Mouse (Mus musculus) WW6 (cell line): Measurements from ENCODE around the gene Rcvrn.
A peak's percentile ranks its signal among the peaks of the same experiment; 100 is the strongest.

Experiments
- DNase-seq: peaks from one replicate; pipeline ENCODE4 v3.0.0-alpha.2; 2013; ENCODE audit warnings: low read depth, low spot score

Gene Rcvrn

DNA sequence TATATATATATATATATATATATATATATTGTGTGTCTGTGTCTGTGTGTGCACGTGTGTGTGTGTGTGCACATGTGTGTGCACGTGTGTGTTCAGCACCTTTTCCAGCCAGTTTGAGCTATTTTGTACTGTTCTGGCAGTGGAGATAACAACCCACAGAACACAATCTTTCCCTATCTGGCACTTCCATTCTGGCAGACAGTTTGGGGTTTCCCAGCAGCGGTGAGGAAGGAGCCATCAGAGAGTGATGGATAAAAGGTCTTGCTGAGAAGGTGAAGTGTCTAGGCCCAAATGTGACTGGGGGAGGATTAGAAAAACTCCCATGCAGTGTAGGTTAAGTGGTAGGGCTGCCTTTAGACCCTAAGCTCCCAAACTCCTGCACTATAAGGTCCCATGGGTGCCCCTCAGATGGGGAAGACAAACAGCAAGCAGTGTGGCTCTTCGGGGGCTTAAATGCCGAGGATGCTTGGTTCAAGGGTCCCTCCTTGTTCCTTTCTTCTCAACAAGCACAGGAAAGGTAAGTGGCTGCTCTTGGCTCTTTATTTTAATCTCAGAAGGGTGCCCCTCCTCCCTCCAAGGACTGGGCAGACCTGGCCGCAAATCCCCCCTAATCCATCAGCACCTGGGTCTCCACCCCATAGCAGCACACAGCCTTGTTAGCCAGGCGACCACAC lies at the start of gene Rcvrn:
Gene Rcvrn (plus strand): TSS at position 624 of the 674 bp plus-strand sequence.
- no peak for DNase-seq

- DNase-seq, result peak; percentile 42
Observed at GRCm38 (mm10) chr11:67647745-67648144, 47.4 kb upstream of the Rcvrn start.

- no peak for DNase-seq
Observed at GRCm38 (mm10) chr11:67648651-67649407, 46.3 kb upstream of the Rcvrn start.

- DNase-seq, result no peak
Observed at GRCm38 (mm10) chr11:67649971-67650707, 45.0 kb upstream of the Rcvrn start.

- no peak for DNase-seq
Observed at GRCm38 (mm10) chr11:67651731-67652130, 43.4 kb upstream of the Rcvrn start.

DNA sequence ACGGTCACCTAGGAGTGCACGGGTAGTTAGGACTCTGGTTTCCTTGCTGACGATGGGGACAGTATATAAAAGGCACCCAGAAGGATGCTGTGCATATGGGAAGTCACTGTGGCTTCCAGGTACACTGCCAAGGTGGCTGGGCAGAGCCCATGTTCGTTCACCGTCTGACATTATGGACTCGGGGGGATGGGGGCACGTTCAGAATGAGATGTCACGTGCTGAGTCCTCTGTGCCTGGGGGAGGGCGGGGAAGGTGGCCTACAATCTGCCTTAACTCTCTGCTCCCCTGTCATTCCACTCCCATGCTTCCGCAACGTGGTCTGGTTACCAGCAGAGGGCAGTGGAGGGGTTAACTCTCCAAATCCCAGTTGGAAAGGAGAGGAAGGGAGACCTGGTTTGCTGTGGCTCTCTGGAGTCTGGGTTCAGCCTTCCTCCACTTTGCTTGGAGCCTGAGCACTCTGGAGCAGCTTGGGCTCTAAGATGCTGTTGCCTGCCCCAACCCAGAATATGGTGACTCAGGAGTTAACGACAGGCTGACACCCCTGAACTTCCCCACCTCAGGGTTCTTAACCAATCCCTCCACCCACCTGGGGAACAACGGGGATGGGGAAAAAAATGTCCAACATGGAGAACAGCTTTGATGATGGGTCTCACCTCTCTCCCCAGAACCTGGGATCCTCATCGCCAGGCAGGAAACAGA lies 42.8 kb upstream of the Rcvrn start:
- DNase-seq, result peak; percentile 47

DNA sequence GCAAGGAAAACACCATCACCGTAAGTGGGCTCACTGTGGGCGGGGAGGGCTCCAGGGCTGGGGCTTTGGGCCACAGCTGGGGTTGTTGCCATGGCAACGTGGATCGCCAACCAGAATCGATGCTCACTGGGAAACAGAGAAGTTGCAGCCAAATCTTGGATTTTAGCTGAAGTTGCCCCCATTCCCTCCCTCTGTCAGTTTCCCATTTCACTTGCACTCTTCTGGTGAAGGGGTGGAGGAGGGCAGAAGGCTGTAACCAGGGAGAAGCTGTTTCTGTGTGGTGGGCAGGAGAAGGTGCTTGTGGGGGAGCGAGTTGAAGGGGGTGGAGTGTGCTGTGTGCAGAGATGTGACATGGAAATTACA lies 42.3 kb upstream of the Rcvrn start:
- peak; percentile 28 for DNase-seq

DNA sequence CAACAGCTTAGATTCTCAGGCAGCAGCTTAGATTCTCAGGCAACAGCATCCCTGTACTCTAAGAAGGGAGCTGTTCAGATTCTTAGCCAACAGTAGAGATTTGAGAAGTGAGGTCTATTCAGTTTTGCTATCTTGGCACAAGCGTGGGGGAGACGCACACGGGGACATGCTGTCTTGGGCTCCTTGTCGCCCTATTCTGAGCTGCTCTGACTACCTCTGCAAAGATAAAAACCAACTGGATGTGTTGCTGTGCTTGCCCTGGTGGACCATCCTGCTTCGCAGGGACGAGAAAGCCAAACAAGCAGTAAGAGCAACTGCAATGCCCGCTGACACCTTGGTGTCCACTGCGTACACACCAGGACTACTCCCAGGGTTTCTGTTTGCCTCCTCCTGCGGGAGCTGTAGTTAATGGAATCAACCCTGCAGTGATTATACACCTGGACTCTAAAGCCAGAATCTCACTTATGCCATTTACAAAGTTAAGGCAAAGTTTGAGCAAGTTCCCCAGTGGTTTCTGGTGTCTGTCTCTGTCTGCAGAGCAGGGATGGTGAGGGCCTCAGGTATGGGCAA lies 41.5 kb upstream of the Rcvrn start:
- DNase-seq, result no peak

- DNase-seq, result no peak
Observed at GRCm38 (mm10) chr11:67654514-67654913, 40.6 kb upstream of the Rcvrn start.

DNA sequence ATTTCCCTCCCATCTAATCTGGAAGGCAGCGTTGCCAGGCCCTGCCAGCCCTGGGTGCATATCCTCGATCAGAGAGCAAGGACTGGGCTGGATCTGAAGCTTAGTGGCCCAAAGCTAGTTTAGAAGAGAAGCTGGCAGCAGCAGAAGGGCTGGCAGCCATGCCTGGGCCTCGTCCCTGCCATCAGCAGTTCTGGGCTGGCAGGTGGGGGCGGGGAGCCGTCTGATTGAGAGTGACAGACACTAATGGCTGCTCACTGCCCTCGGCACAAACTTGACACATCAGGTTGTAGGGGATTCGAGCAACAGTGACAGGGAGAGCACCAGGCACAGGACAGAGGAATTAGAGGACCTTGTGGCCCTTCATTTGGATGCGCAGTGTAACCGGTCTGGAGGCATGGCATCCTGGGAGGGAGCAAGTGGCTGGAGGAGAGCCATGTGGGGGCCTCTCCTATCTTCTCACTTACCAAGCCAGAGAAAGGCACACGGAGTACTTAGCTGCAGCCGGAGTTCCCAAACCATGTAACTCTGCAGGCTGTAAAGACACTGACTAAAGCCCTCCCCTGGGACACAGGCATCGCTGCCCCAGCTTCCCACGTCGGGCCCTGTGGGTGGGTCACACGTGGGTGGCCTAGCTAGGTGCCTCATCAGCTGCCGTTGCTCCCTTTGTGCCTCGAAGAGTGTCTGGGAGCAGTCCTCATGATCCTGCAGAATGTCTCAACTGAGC lies 39.7 kb upstream of the Rcvrn start:
- DNase-seq, result no peak

GRCm38 (mm10) chr11:67656366-67656765 lies 38.8 kb upstream of the Rcvrn start:
- DNase-seq, result no peak

GRCm38 (mm10) chr11:67656811-67657210 lies 38.3 kb upstream of the Rcvrn start:
- no peak for DNase-seq

- peak; percentile 55 for DNase-seq
Observed at GRCm38 (mm10) chr11:67657685-67658382, 37.3 kb upstream of the Rcvrn start.

DNA sequence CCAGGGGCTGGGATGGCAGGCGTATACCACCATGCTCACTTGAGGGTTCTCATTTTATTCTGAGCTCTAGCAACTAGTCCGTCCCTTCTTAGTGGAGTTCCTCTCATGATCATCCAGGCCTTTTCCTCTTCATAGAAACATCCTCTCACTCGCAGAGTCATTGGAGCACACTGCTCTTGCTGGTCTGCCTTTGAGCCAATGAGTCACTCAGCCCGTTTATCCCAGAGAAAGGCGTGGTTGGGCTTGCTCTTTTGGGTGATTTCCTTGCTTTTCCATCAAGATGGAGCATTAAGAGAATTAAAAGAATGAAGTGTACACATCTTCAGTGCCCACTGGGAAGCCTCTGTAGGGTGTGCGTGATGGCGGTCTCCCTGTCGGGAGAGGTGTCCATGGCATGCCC lies 33.7 kb upstream of the Rcvrn start:
- DNase-seq, result no peak

- no peak for DNase-seq
Observed at GRCm38 (mm10) chr11:67663437-67663836, 31.7 kb upstream of the Rcvrn start.

- DNase-seq, result no peak
Observed at GRCm38 (mm10) chr11:67664261-67664660, 30.9 kb upstream of the Rcvrn start.

DNA sequence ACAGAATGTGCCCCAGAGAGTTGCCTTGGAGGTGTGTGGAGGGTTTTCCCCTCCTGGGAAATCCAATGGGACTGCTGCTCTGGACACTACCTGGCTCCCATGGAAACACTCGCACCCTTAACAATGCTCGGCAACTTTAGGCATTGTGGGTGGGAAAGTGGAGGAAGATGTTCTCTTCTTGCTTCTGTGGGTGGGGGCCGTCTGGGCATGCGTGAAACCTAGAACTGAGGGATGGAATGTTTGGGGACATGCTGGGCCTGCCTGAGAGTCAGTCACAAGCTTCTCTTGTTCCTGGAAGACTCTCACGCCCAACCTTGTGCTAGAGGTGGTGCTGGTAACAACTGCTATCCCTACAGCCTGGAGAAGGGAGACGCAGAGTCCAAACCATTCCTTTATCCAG lies 30.2 kb upstream of the Rcvrn start:
- no peak for DNase-seq

DNA sequence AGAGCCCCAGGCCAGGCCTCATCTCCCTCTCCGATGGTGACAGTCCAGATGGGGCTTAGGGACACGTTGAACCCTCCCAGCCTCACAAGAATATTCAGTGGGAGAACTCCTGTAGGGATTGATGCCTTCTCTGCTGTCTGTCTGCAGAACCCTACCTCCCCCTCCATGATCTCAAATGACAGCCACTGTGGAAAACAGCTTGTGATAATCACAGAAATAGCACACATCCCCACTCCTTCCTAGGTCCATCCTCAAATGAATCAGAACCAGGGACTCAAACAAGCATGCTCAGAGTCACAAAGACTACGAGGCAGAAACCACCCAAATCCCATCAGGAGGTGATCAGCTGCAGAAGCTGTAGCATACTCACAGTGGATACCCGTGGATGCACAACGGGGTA lies 29.0 kb upstream of the Rcvrn start:
- no peak for DNase-seq

DNA sequence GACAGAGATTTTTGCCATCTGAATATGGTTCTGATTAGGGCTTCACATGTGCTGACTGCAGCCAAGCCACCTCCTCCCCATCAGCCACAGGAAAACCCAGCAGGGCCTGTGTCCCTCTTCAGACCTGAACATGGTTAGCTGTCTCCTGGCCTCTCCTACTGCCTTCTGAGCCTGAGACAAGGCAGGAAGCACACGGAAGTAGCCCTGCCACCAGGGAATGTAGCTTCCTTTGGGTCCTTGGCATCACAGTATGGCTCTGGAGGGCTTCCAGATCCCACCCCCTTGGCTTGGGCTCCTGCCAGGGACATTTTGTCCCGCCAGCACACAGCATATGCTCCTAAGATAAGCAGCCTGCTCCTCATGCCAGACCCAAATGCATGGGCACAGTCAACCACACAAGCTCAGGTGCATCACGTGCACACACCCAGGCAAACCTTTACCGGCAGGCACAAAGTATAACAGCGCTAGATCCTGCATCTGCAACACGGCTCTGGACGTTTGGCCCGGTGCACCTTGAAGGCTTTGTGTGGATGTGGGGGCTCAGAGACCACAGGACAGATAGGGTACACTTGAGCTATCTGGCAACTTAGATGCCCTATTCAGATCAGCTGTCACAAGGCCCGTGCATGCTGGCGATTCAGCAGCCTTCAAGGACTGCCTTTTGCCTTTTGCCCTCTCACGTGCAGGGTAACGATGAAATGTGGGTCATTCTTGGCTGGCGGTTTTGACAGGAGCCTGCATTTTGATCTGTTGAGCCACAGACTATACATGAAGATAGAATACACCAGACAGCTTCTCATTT lies 27.4 kb upstream of the Rcvrn start:
- DNase-seq, result no peak
